Mouse (Mus musculus): ENCODE data around the gene Ovgp1. TPM values are rescaled to one million over a fixed set of nuclear protein-coding genes. Genes with fewer than 3 reads are reported as not detected.
"Not testable (repeated sequence)": the region's sequence is repeated elsewhere in the genome, so short reads cannot be mapped to it uniquely, and the experiment has no call there.

Ovgp1 gene
- polyA plus RNA-seq, 1 experiment from 2014 or later: 1.9 TPM

DNA sequence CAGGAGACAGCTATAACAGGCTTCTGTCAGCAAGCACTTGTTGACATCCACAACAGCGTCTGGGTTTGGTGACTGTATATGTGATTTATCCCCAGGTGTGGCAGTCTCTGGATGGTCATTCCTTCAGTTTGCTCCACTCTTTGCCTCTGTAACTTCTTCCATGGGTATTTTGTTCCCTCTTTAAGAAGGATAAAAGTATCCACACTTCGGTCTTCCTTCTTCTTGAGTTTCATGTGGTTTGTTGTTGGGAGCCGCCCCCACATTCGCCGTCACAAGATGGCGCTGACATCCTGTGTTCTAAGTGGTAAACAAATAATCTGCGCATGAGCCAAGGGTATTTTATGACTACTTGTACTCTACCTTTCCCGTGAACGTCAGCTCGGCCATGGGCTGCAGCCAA, 29.8 kb downstream of the Ovgp1 start:
- not testable (repeated sequence) for H3K4me3 ChIP-seq; DNase-seq (ENCODE audit: low spot score); H3K27ac ChIP-seq; H3K27me3 ChIP-seq (ENCODE audit: insufficient read depth, poor library complexity, severe bottlenecking); H3K9me3 ChIP-seq; H3K36me3 ChIP-seq
- WGBS: 52% methylated on average over 10 of the region's 10 CpGs
- H3K4me1 ChIP-seq: peaks cover 11% of the 10 kb centered on the region

DNA sequence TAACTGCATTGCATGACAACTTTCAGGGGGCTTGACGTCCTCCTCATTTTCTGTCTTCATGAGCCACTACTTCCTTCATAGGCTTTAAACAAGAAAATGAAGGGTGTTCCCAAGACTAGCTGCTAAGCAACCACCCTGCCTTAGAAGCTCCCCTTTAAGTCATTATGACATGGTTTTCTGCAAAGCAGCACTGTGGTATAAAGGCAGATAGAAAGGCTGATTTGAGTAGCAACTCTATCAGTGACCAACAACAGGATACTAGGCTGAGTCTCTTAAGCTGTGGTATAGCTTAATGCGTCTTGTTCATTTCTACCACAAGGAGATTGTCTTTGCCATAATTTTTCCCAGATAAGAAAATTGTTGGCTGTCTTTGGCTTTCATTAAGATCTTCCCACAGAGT, 41.0 kb downstream of the Ovgp1 start, which contains the start of gene Pifo:
Gene Pifo, minus strand, starts transcription at position 101 of the 400 bp plus-strand sequence.
- Histone ChIP-seq H3K27ac (no peak within 1 kb of the TSS), H3K9me3 (no peaks in the 10 kb centered on the region), H3K4me1 (no peaks in the 10 kb centered on the region), H3K4me3 (no peak within 1 kb of the TSS), H3K36me3 (no peaks in the 10 kb centered on the region), H3K27me3 (ENCODE audit: insufficient read depth, poor library complexity, severe bottlenecking) (no peaks in the 10 kb centered on the region)
- 84% methylated on average over 2 of the region's 2 CpGs for WGBS
- no peak for DNase-seq (ENCODE audit: low spot score)

DNA sequence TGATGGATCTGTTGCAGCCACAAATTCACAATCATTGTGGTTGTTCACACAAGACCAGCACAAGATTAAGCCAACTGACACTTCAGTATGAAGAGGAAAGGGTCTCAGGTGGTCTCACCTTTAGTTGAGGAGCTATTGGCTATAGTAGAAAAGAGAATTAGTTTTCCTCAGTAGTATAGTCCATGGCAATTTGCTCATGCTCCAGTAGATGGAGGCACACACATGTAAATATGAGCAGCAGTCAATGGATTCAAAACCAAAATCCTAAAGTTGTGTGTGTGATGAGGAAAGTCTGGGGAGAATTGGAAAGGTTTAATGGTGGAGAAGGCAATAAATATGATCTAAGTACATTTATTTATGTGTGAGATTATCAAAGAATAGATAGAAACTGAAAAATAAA, 48.3 kb downstream of the Ovgp1 start:
- no peak for DNase-seq (ENCODE audit: low spot score)
- Histone ChIP-seq H3K27ac (no peak overlapping the region), H3K27me3 (ENCODE audit: insufficient read depth, poor library complexity, severe bottlenecking) (no peaks in the 10 kb centered on the region), H3K4me1 (no peaks in the 10 kb centered on the region), H3K4me3 (no peak overlapping the region), H3K9me3 (no peaks in the 10 kb centered on the region), H3K36me3 (no peaks in the 10 kb centered on the region)

GRCm38 (mm10) chr3:106024135-106024534, 50.6 kb downstream of the Ovgp1 start:
- H3K27ac ChIP-seq: no peak overlapping the region
- no peaks in the 10 kb centered on the region for H3K36me3 ChIP-seq
- H3K4me1 ChIP-seq: no peaks in the 10 kb centered on the region
- 75% methylated on average over 2 of the region's 2 CpGs for WGBS
- H3K4me3 ChIP-seq: no peak overlapping the region
- H3K9me3 ChIP-seq: no peaks in the 10 kb centered on the region
- H3K27me3 ChIP-seq (ENCODE audit: insufficient read depth, poor library complexity, severe bottlenecking): no peaks in the 10 kb centered on the region
- DNase-seq (ENCODE audit: low spot score): no peak

DNA sequence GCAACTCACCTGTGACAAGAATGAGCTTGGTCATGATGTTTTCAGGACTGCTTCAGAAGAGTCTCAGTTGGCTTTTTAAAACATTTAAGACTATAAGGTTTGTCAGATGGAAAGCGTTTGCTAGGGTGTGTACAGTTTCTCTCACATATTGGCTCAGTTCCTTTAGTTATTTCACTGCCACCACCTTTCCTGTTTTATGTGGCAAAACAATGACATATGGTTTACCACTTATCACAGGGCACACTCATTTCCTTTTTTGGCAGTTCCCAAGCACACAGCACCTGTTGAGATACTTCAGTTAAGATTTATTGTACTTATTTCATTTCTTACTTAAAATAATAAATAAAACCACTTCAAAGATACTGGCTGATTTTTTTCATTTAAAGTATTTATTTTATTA, 59.3 kb downstream of the Ovgp1 start, which contains the start of gene Chil5:
Gene Chil5, minus strand, starts transcription at position 34 of the 400 bp plus-strand sequence.
- DNase-seq (ENCODE audit: low spot score): no peak
- Histone ChIP-seq H3K4me3 (no peak within 1 kb of the TSS), H3K36me3 (no peaks in the 10 kb centered on the region), H3K27me3 (ENCODE audit: insufficient read depth, poor library complexity, severe bottlenecking) (no peaks in the 10 kb centered on the region), H3K9me3 (no peaks in the 10 kb centered on the region), H3K4me1 (no peaks in the 10 kb centered on the region), H3K27ac (no peak within 1 kb of the TSS)
- 79% methylated on average over 1 of the region's 1 CpGs for WGBS

Other genes starting within 250 kb of the Ovgp1 start
- gene Rap1a, start 172.4 kb upstream of the Ovgp1 start, polyA plus RNA-seq (2016; fragmentation: Nextera tagmentation; extraction: Ambion mirVana): 73.9 and 95.3 TPM in 2 replicates
- not detected in 2 replicates for gene Adora3, start 102.9 kb upstream of the Ovgp1 start, polyA plus RNA-seq (2016; fragmentation: Nextera tagmentation; extraction: Ambion mirVana)
- 0.70 and 0.73 TPM in 2 replicates for gene Tmigd3, start 102.8 kb upstream of the Ovgp1 start, polyA plus RNA-seq (2016; fragmentation: Nextera tagmentation; extraction: Ambion mirVana)
- gene I830077J02Rik, start 41.0 kb upstream of the Ovgp1 start, polyA plus RNA-seq (2016; fragmentation: Nextera tagmentation; extraction: Ambion mirVana): 2.0 and 3.4 TPM in 2 replicates
- 124 and 146 TPM in 2 replicates for gene Wdr77, start 14.3 kb upstream of the Ovgp1 start, polyA plus RNA-seq (2016; fragmentation: Nextera tagmentation; extraction: Ambion mirVana)
- 677 and 779 TPM in 2 replicates for gene Atp5f1, start 13.6 kb upstream of the Ovgp1 start, polyA plus RNA-seq (2016; fragmentation: Nextera tagmentation; extraction: Ambion mirVana)
- gene Pifo, start 40.9 kb downstream of the Ovgp1 start, polyA plus RNA-seq (2016; fragmentation: Nextera tagmentation; extraction: Ambion mirVana): 0.69 TPM in 1 of 2 replicates, not detected in the other
- gene Chil5, start 59.1 kb downstream of the Ovgp1 start, polyA plus RNA-seq (2016; fragmentation: Nextera tagmentation; extraction: Ambion mirVana): not detected in 2 replicates
- 0.14 and 0.18 TPM in 2 replicates for gene Chia1, start 139.5 kb downstream of the Ovgp1 start, polyA plus RNA-seq (2016; fragmentation: Nextera tagmentation; extraction: Ambion mirVana)
- gene Chil3, start 193.9 kb downstream of the Ovgp1 start, polyA plus RNA-seq (2016; fragmentation: Nextera tagmentation; extraction: Ambion mirVana): not detected in 2 replicates
- not detected in 2 replicates for gene Chil4, start 245.8 kb downstream of the Ovgp1 start, polyA plus RNA-seq (2016; fragmentation: Nextera tagmentation; extraction: Ambion mirVana)